Mouse (Mus musculus) liver, adult 2 months (tissue): ENCODE measurements around the gene Xxylt1.

ENCODE experiments used
- CTCF ChIP-seq: fragments of 200-500 bp; IDR thresholded peaks from 2 replicates; pipeline ENCODE4 v1.5.1; 2011; ENCODE audit warnings: low read depth, low read length, control low read depth
- POLR2A ChIP-seq: fragments of 200-500 bp; IDR thresholded peaks from 2 replicates; pipeline ENCODE4 v1.6.1; 2011; ENCODE audit warnings: low read length, control low read depth; ENCODE audit not compliant: insufficient read depth; ENCODE audit errors: extremely low read depth

DNA sequence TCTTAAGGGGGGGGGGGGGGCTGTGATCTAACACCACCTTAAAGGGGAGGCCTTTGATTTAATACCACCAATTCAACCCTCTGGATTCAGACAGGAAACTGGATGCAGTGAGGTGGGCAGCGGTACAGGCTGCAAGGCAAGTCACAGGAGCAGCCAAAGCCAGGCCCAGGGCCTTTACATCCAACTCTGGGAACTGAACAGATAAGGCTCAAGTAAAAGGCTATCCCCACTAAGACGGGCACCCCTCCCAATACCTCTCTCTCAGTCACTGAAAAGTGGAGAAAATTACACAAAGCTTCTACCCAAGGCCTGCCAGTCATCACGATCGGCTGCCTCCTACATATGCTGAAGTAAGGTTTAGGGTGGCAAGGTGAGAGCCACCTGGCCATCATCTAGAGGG is 21.5 kb downstream of the Xxylt1 start:
- TF ChIP-seq CTCF: no peak
- TF ChIP-seq POLR2A: no peak
